Mouse (Mus musculus) layer of hippocampus, postnatal 25 days (tissue): ENCODE results near the gene Cwc25. TPM values are rescaled to one million over a fixed set of nuclear protein-coding genes. Genes with fewer than 3 reads are reported as not detected.
A peak's percentile ranks its signal among the peaks of the same experiment; 100 is the strongest.

ENCODE experiments used
- DNase-seq, 2 experiments: peaks; one replicate each; pipeline ENCODE4 v3.0.0; 2022; ENCODE audit warnings: mixed read lengths in 2 of 2, low spot score in 1 of 2; ENCODE audit errors: extremely low spot score in 1 of 2
- total RNA-seq, 2 experiments: library from RNA; stranded (reverse); gene quantifications; 2 replicates each; pipeline ENCODE4 v1.2.3; 2021

Gene Cwc25
- 10 to 100 TPM; 19.2 to 20.6 TPM for total RNA-seq

GRCm38 (mm10) chr11:97766154-97766881 lies at the start of gene Cwc25:
Gene Cwc25 (minus strand): TSS chr11:97766556.
- peak; percentile 89 to 93 for DNase-seq

GRCm38 (mm10) chr11:97815736-97816135 lies 49.4 kb upstream of the Cwc25 start:
- DNase-seq, result no peak

GRCm38 (mm10) chr11:97813746-97814515 lies 47.6 kb upstream of the Cwc25 start:
- DNase-seq, result no peak

GRCm38 (mm10) chr11:97813085-97813484 lies 46.7 kb upstream of the Cwc25 start:
- no peak for DNase-seq

GRCm38 (mm10) chr11:97812491-97812921 lies 46.1 kb upstream of the Cwc25 start:
- DNase-seq, result no peak

GRCm38 (mm10) chr11:97811569-97812362 lies 45.4 kb upstream of the Cwc25 start:
- no peak for DNase-seq

GRCm38 (mm10) chr11:97810970-97811369 lies 44.6 kb upstream of the Cwc25 start:
- DNase-seq, result no peak

GRCm38 (mm10) chr11:97810356-97810755 lies 44.0 kb upstream of the Cwc25 start:
- no peak for DNase-seq

GRCm38 (mm10) chr11:97809235-97810121 lies 43.1 kb upstream of the Cwc25 start:
- no peak for DNase-seq

- DNase-seq, result no peak
Measured at GRCm38 (mm10) chr11:97808621-97809234, 42.4 kb upstream of the Cwc25 start.

GRCm38 (mm10) chr11:97808093-97808492 lies 41.7 kb upstream of the Cwc25 start:
- DNase-seq, result no peak

- no peak for DNase-seq
Measured at GRCm38 (mm10) chr11:97807626-97808025, 41.3 kb upstream of the Cwc25 start.

GRCm38 (mm10) chr11:97806613-97806964 lies 40.2 kb upstream of the Cwc25 start:
- DNase-seq, result no peak

GRCm38 (mm10) chr11:97805662-97806612 lies 39.6 kb upstream of the Cwc25 start:
- no peak for DNase-seq

GRCm38 (mm10) chr11:97804841-97805661 lies 38.7 kb upstream of the Cwc25 start:
- no peak for DNase-seq

GRCm38 (mm10) chr11:97803847-97804246 lies 37.5 kb upstream of the Cwc25 start:
- DNase-seq, result no peak

- DNase-seq, result no peak
Measured at GRCm38 (mm10) chr11:97802495-97802894, 36.1 kb upstream of the Cwc25 start.

GRCm38 (mm10) chr11:97802194-97802470 lies 35.8 kb upstream of the Cwc25 start:
- no peak for DNase-seq
